Mouse (Mus musculus): Measurements from ENCODE around the gene Entpd4b. TPM values are rescaled to one million over a fixed set of nuclear protein-coding genes. Genes with fewer than 3 reads are reported as not detected.
A peak's percentile ranks its signal among the peaks of the same experiment; 100 is the strongest.
"Not testable (repeated sequence)": the region's sequence is repeated elsewhere in the genome, so short reads cannot be mapped to it uniquely, and the experiment has no call there.

The Entpd4b gene
- polyA plus RNA-seq (2014; fragmentation: Nextera tagmentation; extraction: Ambion mirVana): 8.7 and 9.6 TPM in 2 replicates

DNA sequence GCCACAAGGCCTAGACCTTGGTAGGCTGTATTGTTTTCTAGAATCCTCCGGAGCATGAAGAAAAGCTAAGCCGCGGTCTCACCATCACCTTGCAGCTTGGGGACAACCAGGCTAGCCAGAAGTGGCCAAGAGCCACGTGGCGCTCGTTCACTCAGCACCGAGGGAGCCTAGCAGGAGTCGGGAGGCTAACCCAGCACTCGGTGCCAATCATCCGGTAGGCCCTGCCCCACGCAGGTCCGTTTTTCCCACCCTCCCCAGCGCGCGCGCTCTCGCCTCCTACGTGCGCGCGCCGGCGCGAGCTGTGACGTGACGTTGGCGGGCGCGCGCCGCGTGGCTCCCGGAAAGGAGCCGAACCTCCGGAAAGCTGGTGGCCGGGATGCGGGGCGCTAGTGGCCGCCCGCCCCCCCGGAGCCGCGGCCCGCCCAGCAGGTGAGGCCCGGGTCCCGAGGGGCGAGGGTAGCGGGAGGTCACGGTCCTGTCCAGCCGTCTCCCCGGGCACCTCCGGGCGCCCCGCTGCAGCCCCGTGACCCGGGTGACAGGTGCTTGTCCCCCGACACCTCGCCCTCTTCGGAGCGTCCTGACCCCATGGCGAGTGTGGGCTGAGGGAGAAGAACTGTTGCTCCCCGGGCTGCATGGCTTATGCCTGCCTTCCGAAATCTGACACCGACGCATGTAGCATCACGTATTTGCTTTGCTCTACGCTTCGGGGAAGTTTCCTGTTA, at the start of gene Entpd4b:
Gene Entpd4b (plus strand): TSS at position 315 of the 722 bp plus-strand sequence.
- DNase-seq (ENCODE audit: low spot score); H3K9me3 ChIP-seq (replicated peaks; ENCODE audit: control insufficient read depth, low read length); H3K27ac ChIP-seq (ENCODE audit: low read depth, low read length); H3K27me3 ChIP-seq (replicated peaks; ENCODE audit: control insufficient read depth, insufficient read depth, low read length); H3K4me2 ChIP-seq (ENCODE audit: low read length); H3K36me3 ChIP-seq (ENCODE audit: control insufficient read depth, insufficient read depth, low read length); H3K9ac ChIP-seq (ENCODE audit: low read length); H3K4me1 ChIP-seq (ENCODE audit: control insufficient read depth, insufficient read depth, low read length); H3K4me3 ChIP-seq (ENCODE audit: low read depth, low read length): not testable (repeated sequence)
- peak; percentile 98 for ATAC-seq
- no CpG with 5 or more reads among the region's 68 CpGs for WGBS

GRCm38 (mm10) chr14:69507000-69507399, 48.2 kb upstream of the Entpd4b start:
- DNase-seq (ENCODE audit: low spot score); H3K4me3 ChIP-seq (ENCODE audit: low read depth, low read length); H3K4me2 ChIP-seq (ENCODE audit: low read length); H3K4me1 ChIP-seq (ENCODE audit: control insufficient read depth, insufficient read depth, low read length); ATAC-seq; H3K36me3 ChIP-seq (ENCODE audit: control insufficient read depth, insufficient read depth, low read length); H3K9ac ChIP-seq (ENCODE audit: low read length); H3K27ac ChIP-seq (ENCODE audit: low read depth, low read length); H3K27me3 ChIP-seq (replicated peaks; ENCODE audit: control insufficient read depth, insufficient read depth, low read length); H3K9me3 ChIP-seq (replicated peaks; ENCODE audit: control insufficient read depth, low read length): not testable (repeated sequence)
- no CpG with 5 or more reads among the region's 1 CpGs for WGBS

- WGBS: no CpG with 5 or more reads among the region's 2 CpGs
Measured at GRCm38 (mm10) chr14:69512449-69512848, 42.8 kb upstream of the Entpd4b start, which contains the start of gene Gm27179. TSS of gene Gm27179 (minus strand) at chr14:69512549.

GRCm38 (mm10) chr14:69520810-69521209, 34.4 kb upstream of the Entpd4b start:
- H3K9me3 ChIP-seq (replicated peaks; ENCODE audit: control insufficient read depth, low read length); H3K4me1 ChIP-seq (ENCODE audit: control insufficient read depth, insufficient read depth, low read length); H3K27ac ChIP-seq (ENCODE audit: low read depth, low read length); H3K9ac ChIP-seq (ENCODE audit: low read length); H3K27me3 ChIP-seq (replicated peaks; ENCODE audit: control insufficient read depth, insufficient read depth, low read length); DNase-seq (ENCODE audit: low spot score); ATAC-seq; H3K36me3 ChIP-seq (ENCODE audit: control insufficient read depth, insufficient read depth, low read length); H3K4me2 ChIP-seq (ENCODE audit: low read length); H3K4me3 ChIP-seq (ENCODE audit: low read depth, low read length): not testable (repeated sequence)
- WGBS: no CpG with 5 or more reads among the region's 2 CpGs

More at GRCm38 (mm10) chr14:69512449-69512848, 42.8 kb upstream of the Entpd4b start, which contains the start of gene Gm27179:
- H3K9me3 ChIP-seq (replicated peaks; ENCODE audit: control insufficient read depth, low read length); H3K4me3 ChIP-seq (ENCODE audit: low read depth, low read length); H3K9ac ChIP-seq (ENCODE audit: low read length); H3K27ac ChIP-seq (ENCODE audit: low read depth, low read length); H3K36me3 ChIP-seq (ENCODE audit: control insufficient read depth, insufficient read depth, low read length); H3K27me3 ChIP-seq (replicated peaks; ENCODE audit: control insufficient read depth, insufficient read depth, low read length); H3K4me2 ChIP-seq (ENCODE audit: low read length); DNase-seq (ENCODE audit: low spot score); ATAC-seq; H3K4me1 ChIP-seq (ENCODE audit: control insufficient read depth, insufficient read depth, low read length): not testable (repeated sequence)

DNA sequence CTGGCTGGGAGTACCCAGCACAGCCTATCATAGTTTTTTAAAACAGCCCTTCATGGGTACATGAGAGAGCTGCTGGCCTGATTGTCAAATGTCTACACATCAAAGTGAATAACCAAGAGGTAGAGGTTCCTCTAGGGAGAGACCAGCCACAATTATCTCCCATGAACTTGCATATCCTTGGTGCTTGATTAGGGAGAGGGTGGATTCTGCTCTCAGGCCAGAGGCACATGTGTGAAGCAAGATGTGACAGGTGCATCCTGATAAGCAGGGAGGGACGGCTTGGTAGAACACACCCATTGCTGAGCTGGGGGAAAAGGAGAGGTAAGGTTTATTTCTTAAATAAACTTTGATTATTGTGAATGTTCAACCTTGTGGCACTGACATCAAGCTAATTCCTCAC, 32.2 kb upstream of the Entpd4b start:
- H3K4me1 ChIP-seq (ENCODE audit: control insufficient read depth, insufficient read depth, low read length); H3K36me3 ChIP-seq (ENCODE audit: control insufficient read depth, insufficient read depth, low read length); DNase-seq (ENCODE audit: low spot score); H3K27me3 ChIP-seq (replicated peaks; ENCODE audit: control insufficient read depth, insufficient read depth, low read length); H3K4me2 ChIP-seq (ENCODE audit: low read length); H3K27ac ChIP-seq (ENCODE audit: low read depth, low read length); H3K9ac ChIP-seq (ENCODE audit: low read length); ATAC-seq; H3K9me3 ChIP-seq (replicated peaks; ENCODE audit: control insufficient read depth, low read length); H3K4me3 ChIP-seq (ENCODE audit: low read depth, low read length): not testable (repeated sequence)
- WGBS: no CpG with 5 or more reads among the region's 1 CpGs

DNA sequence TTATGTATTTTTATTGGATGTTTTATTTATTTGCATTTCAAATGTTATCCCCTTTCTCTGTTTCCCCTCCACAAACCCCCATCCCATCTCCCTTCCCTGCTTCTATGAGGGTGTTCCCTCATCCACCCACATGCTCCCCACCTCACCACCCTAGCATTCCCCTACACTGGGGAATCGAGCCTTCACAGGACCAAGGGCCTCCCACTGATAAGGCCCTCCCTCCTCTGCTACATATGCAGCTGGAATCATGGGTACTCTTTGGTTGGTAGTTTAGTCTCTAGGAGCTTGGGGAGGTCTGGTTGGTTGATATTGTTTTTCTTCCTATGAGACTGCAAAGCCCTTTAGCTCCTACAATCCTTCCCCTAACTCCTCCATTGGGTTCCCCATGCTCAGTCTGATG, 29.0 kb upstream of the Entpd4b start:
- H3K4me3 ChIP-seq (ENCODE audit: low read depth, low read length); DNase-seq (ENCODE audit: low spot score); H3K27ac ChIP-seq (ENCODE audit: low read depth, low read length); H3K4me2 ChIP-seq (ENCODE audit: low read length); H3K4me1 ChIP-seq (ENCODE audit: control insufficient read depth, insufficient read depth, low read length); H3K9ac ChIP-seq (ENCODE audit: low read length); ATAC-seq; H3K9me3 ChIP-seq (replicated peaks; ENCODE audit: control insufficient read depth, low read length); H3K27me3 ChIP-seq (replicated peaks; ENCODE audit: control insufficient read depth, insufficient read depth, low read length); H3K36me3 ChIP-seq (ENCODE audit: control insufficient read depth, insufficient read depth, low read length): not testable (repeated sequence)
- no CpG with 5 or more reads among the region's 1 CpGs for WGBS

DNA sequence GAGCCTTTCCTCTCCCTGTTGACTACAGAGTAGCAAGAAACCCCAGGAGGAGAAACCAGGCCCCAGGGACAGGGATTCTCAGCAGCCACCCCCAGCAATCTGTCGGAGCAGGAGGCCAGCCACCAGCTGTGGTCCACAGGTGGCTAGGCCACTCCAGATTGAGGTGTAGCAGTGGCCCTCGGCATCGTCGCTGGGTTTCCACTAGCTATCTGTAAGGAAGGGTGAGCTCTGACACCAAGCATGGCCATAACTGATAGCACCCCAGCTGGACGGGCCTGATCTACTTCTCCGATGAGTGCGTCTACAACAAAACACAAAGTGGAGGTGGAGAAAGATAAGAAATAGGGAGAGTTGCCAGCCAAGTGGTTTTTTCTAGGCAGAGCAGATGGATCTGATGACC, 18.7 kb upstream of the Entpd4b start:
- H3K9me3 ChIP-seq (replicated peaks; ENCODE audit: control insufficient read depth, low read length); H3K27me3 ChIP-seq (replicated peaks; ENCODE audit: control insufficient read depth, insufficient read depth, low read length); DNase-seq (ENCODE audit: low spot score); H3K4me1 ChIP-seq (ENCODE audit: control insufficient read depth, insufficient read depth, low read length); H3K27ac ChIP-seq (ENCODE audit: low read depth, low read length); H3K36me3 ChIP-seq (ENCODE audit: control insufficient read depth, insufficient read depth, low read length); H3K4me3 ChIP-seq (ENCODE audit: low read depth, low read length); ATAC-seq; H3K4me2 ChIP-seq (ENCODE audit: low read length); H3K9ac ChIP-seq (ENCODE audit: low read length): not testable (repeated sequence)
- no CpG with 5 or more reads among the region's 7 CpGs for WGBS

- DNase-seq (ENCODE audit: low spot score); H3K4me3 ChIP-seq (ENCODE audit: low read depth, low read length); H3K27ac ChIP-seq (ENCODE audit: low read depth, low read length); H3K9ac ChIP-seq (ENCODE audit: low read length); H3K9me3 ChIP-seq (replicated peaks; ENCODE audit: control insufficient read depth, low read length); H3K4me2 ChIP-seq (ENCODE audit: low read length); ATAC-seq; H3K27me3 ChIP-seq (replicated peaks; ENCODE audit: control insufficient read depth, insufficient read depth, low read length); H3K36me3 ChIP-seq (ENCODE audit: control insufficient read depth, insufficient read depth, low read length); H3K4me1 ChIP-seq (ENCODE audit: control insufficient read depth, insufficient read depth, low read length): not testable (repeated sequence)
- WGBS: no CpG with 5 or more reads among the region's 5 CpGs
Measured at GRCm38 (mm10) chr14:69540113-69540512, 15.1 kb upstream of the Entpd4b start.

DNA sequence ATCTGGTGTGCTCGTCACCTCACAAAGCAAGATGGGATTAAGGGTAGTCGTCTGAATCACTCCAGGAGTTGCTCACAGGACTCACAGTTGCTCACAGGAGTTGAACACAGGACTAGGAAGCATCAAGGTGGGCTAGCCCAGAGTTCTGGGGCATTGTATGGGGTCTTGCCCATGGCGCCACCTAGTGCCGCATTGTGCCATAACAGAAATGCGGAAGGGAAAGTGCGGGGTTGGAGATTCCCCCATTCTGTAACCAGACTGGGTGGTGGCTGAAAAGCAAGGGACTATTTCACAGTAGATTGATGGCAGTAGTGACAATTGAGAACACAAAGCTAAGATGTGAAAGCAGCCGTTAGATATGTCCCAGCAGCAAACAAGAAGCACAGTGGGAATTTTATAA, 12.5 kb upstream of the Entpd4b start:
- not testable (repeated sequence) for H3K27me3 ChIP-seq (replicated peaks; ENCODE audit: control insufficient read depth, insufficient read depth, low read length); H3K9ac ChIP-seq (ENCODE audit: low read length); H3K4me3 ChIP-seq (ENCODE audit: low read depth, low read length); H3K4me1 ChIP-seq (ENCODE audit: control insufficient read depth, insufficient read depth, low read length); H3K36me3 ChIP-seq (ENCODE audit: control insufficient read depth, insufficient read depth, low read length); H3K27ac ChIP-seq (ENCODE audit: low read depth, low read length); H3K9me3 ChIP-seq (replicated peaks; ENCODE audit: control insufficient read depth, low read length); DNase-seq (ENCODE audit: low spot score); H3K4me2 ChIP-seq (ENCODE audit: low read length); ATAC-seq
- no CpG with 5 or more reads among the region's 7 CpGs for WGBS
